Mouse (Mus musculus) testis, adult 2 months (tissue): ENCODE data around the gene Slain2. TPM values are rescaled to one million over a fixed set of nuclear protein-coding genes. Genes with fewer than 3 reads are reported as not detected.

Experiments used
- H3K27ac ChIP-seq: fragments of 200-500 bp; 2 replicates; pipeline ENCODE4 v1.5.1; 2012; ENCODE audit warnings: low read depth, low read length; ENCODE audit not compliant: control insufficient read depth, insufficient read depth
- H3K27me3 ChIP-seq: fragments of 200-500 bp; 2 replicates; pipeline ENCODE4 v1.6.1; 2012; ENCODE audit warnings: mild to moderate bottlenecking, low read length, moderate library complexity; ENCODE audit not compliant: control insufficient read depth, insufficient read depth
- H3K36me3 ChIP-seq: fragments of 200-500 bp; 2 replicates; pipeline ENCODE4 v1.6.1; 2012; ENCODE audit warnings: mild to moderate bottlenecking, low read length; ENCODE audit not compliant: control insufficient read depth, insufficient read depth
- H3K4me1 ChIP-seq: fragments of 200-500 bp; 2 replicates; pipeline ENCODE4 v1.6.1; 2012; ENCODE audit warnings: low read length; ENCODE audit not compliant: control insufficient read depth, insufficient read depth
- H3K4me3 ChIP-seq: fragments of 200-500 bp; 2 replicates; pipeline ENCODE4 v1.5.1; 2012; ENCODE audit warnings: low read depth, mild to moderate bottlenecking, low read length, moderate library complexity, mixed read lengths; ENCODE audit not compliant: control insufficient read depth
- CTCF ChIP-seq: fragments of 200-500 bp; IDR thresholded peaks from 2 replicates; pipeline ENCODE4 v1.5.1; 2012; ENCODE audit warnings: low read depth, mild to moderate bottlenecking, inconsistent platforms, low read length, moderate library complexity; ENCODE audit not compliant: control insufficient read depth, insufficient read depth, insufficient replicate concordance
- POLR2A ChIP-seq: fragments of 200-500 bp; IDR thresholded peaks from 2 replicates; pipeline ENCODE4 v1.6.1; 2012; ENCODE audit warnings: low read depth, mild to moderate bottlenecking, inconsistent platforms, low read length, moderate library complexity; ENCODE audit not compliant: control insufficient read depth
- polyA plus RNA-seq: library from polyadenylated mRNA; depleted of rRNA; stranded (reverse); fragments of >200 nt; gene quantifications from 2 replicates; pipeline ENCODE4 v1.2.3, GENCODE M21; 2012

The Slain2 gene
- polyA plus RNA-seq, 1 experiment, result 180 TPM

GRCm38 (mm10) chr5:72902876-72903516 lies 11.1 kb upstream of the Slain2 start:
- TF ChIP-seq CTCF (no peak), POLR2A (no peak)
- H3K27ac ChIP-seq, result no peak overlapping the region
- H3K4me3 ChIP-seq, result no peak overlapping the region
- H3K36me3 ChIP-seq, result no peaks in the 10 kb centered on the region
- H3K4me1 ChIP-seq, result peaks cover 2% of the 10 kb centered on the region; the same call in 1 of the 2 replicates
- no peaks in the 10 kb centered on the region for H3K27me3 ChIP-seq

GRCm38 (mm10) chr5:72904903-72905790 lies 9.0 kb upstream of the Slain2 start:
- TF ChIP-seq CTCF (no peak), POLR2A (no peak)
- Histone ChIP-seq H3K36me3 (no peaks in the 10 kb centered on the region), H3K27me3 (no peaks in the 10 kb centered on the region), H3K4me3 (peak overlapping the region; percentile 80), H3K4me1 (peaks cover 2% of the 10 kb centered on the region; the same call in 1 of the 2 replicates), H3K27ac (no peak overlapping the region)

- H3K27ac ChIP-seq, result no peak overlapping the region
- no peak for TF ChIP-seq CTCF
- TF ChIP-seq POLR2A, result no peak
- peaks cover 2% of the 10 kb centered on the region; the same call in 1 of the 2 replicates for H3K4me1 ChIP-seq
- no peak overlapping the region for H3K4me3 ChIP-seq
- H3K27me3 ChIP-seq, result no peaks in the 10 kb centered on the region
- H3K36me3 ChIP-seq, result no peaks in the 10 kb centered on the region
These were observed 6.7 kb upstream of the Slain2 start for GRCm38 (mm10) chr5:72907402-72907801.

GRCm38 (mm10) chr5:72908324-72908936 lies 5.7 kb upstream of the Slain2 start:
- Histone ChIP-seq H3K4me1 (peaks cover 4% of the 10 kb centered on the region), H3K27me3 (no peaks in the 10 kb centered on the region), H3K36me3 (no peaks in the 10 kb centered on the region), H3K27ac (no peak overlapping the region), H3K4me3 (no peak overlapping the region)
- TF ChIP-seq POLR2A, result no peak
- no peak for TF ChIP-seq CTCF

- Histone ChIP-seq H3K27ac (no peak overlapping the region), H3K36me3 (no peaks in the 10 kb centered on the region), H3K4me1 (peaks cover 4% of the 10 kb centered on the region), H3K4me3 (no peak overlapping the region), H3K27me3 (no peaks in the 10 kb centered on the region)
- TF ChIP-seq CTCF (no peak), POLR2A (no peak)
These were observed 4.7 kb upstream of the Slain2 start for GRCm38 (mm10) chr5:72909363-72909762.

- Histone ChIP-seq H3K4me3 (no peak overlapping the region), H3K27me3 (no peaks in the 10 kb centered on the region), H3K27ac (no peak overlapping the region), H3K4me1 (peaks cover 4% of the 10 kb centered on the region), H3K36me3 (no peaks in the 10 kb centered on the region)
- TF ChIP-seq CTCF (no peak), POLR2A (no peak)
These were observed 3.7 kb upstream of the Slain2 start for GRCm38 (mm10) chr5:72910373-72910772.

- Histone ChIP-seq H3K27me3 (no peaks in the 10 kb centered on the region), H3K27ac (no peak overlapping the region), H3K4me3 (no peak overlapping the region), H3K4me1 (peaks cover 2% of the 10 kb centered on the region), H3K36me3 (no peaks in the 10 kb centered on the region)
- TF ChIP-seq CTCF, result no peak
- TF ChIP-seq POLR2A, result no peak
These were observed 2.8 kb upstream of the Slain2 start for GRCm38 (mm10) chr5:72911284-72911683.
